12 mouse cellular contexts compared by ENCODE assay signal in genomic region chr3:73435241-73435640, GRCm38 (mm10).
"Had no signal": no experiment of that assay in that cellular context is flagged by ENCODE, and none has a peak within 500 bp of the region (broad histone marks: within the 10 kb centered on the region; RNA-seq: fewer than 3 reads in every experiment).

No protein-coding gene starts in this region.

- H3K4me3 ChIP-seq: left cerebral cortex, adult 2 months; limb, embryonic 12.5 days; midbrain, embryonic 13.5 days had no signal

- H3K4me1 ChIP-seq: limb, embryonic 12.5 days; midbrain, embryonic 13.5 days had no signal

- DNase-seq: kidney, adult 8-10 months; kidney, postnatal 25 days; liver; lung, adult 18-20 months; right cerebral cortex, postnatal 4 days; spleen, adult 18-20 months; thymus, adult 2 months; thymus, postnatal 25 days had no signal

- H3K9me3 ChIP-seq: limb, embryonic 12.5 days; midbrain, embryonic 13.5 days had no signal

- H3K4me2 ChIP-seq: limb, embryonic 12.5 days; midbrain, embryonic 13.5 days had no signal

- H3K27ac ChIP-seq: left cerebral cortex, adult 2 months; limb, embryonic 12.5 days; liver, embryonic 14.5 days; midbrain, embryonic 13.5 days had no signal

- H3K36me3 ChIP-seq: limb, embryonic 12.5 days; midbrain, embryonic 13.5 days had no signal

- H3K27me3 ChIP-seq: limb, embryonic 12.5 days; midbrain, embryonic 13.5 days had no signal

- ATAC-seq: midbrain, embryonic 13.5 days had no signal

- H3K9ac ChIP-seq: limb, embryonic 12.5 days; liver, embryonic 14.5 days; midbrain, embryonic 13.5 days had no signal
